Mouse (Mus musculus) C2C12 (cell line): Measurements from ENCODE around the gene Adck1. TPM values are rescaled to one million over a fixed set of nuclear protein-coding genes. Genes with fewer than 3 reads are reported as not detected.
"Not testable (repeated sequence)": the region's sequence is repeated elsewhere in the genome, so short reads cannot be mapped to it uniquely, and the experiment has no call there.

Experiments
- H3K27me3 ChIP-seq: one replicate; pipeline ENCODE4 v1.6.1; 2011; ENCODE audit not compliant: control insufficient read depth, insufficient read depth, insufficient read length
- H3K36me3 ChIP-seq: one replicate; pipeline ENCODE4 v1.6.1; 2011; ENCODE audit not compliant: control insufficient read depth, insufficient read depth
- H3K4me3 ChIP-seq: one replicate; pipeline ENCODE4 v1.5.1; 2011; ENCODE audit warnings: mild to moderate bottlenecking, control low read depth; ENCODE audit not compliant: poor library complexity, insufficient read depth, severe bottlenecking
- H3K79me2 ChIP-seq: one replicate; pipeline ENCODE4 v1.6.1; 2011; ENCODE audit not compliant: control insufficient read depth, insufficient read depth
- H3K79me3 ChIP-seq: one replicate; pipeline ENCODE4 v1.6.1; 2011; ENCODE audit warnings: low read depth, control low read depth
- H3ac ChIP-seq: one replicate; pipeline ENCODE3; 2011; ENCODE audit warnings: low read depth; ENCODE audit not compliant: control insufficient read depth, insufficient read length
- CEBPB ChIP-seq: IDR thresholded peaks from one replicate; pipeline ENCODE4 v1.6.1; 2011; ENCODE audit warnings: low read depth, mild to moderate bottlenecking, control low read depth, moderate library complexity
- CTCF ChIP-seq: IDR thresholded peaks from one replicate; pipeline ENCODE4 v1.5.1; 2011; ENCODE audit not compliant: control insufficient read depth, insufficient read depth, insufficient read length
- FOSL1 ChIP-seq: IDR thresholded peaks from one replicate; pipeline ENCODE4 v1.8.0; 2011; ENCODE audit warnings: mild to moderate bottlenecking, low read length; ENCODE audit not compliant: poor library complexity, insufficient read depth, severe bottlenecking
- MAX ChIP-seq: IDR thresholded peaks from one replicate; pipeline ENCODE4 v1.6.1; 2011; ENCODE audit warnings: mild to moderate bottlenecking, control low read depth
- MYOD1 ChIP-seq: IDR thresholded peaks from one replicate; pipeline ENCODE4 v1.6.1; 2011; ENCODE audit warnings: low read depth; ENCODE audit not compliant: control insufficient read depth, insufficient read length
- MYOG ChIP-seq: IDR thresholded peaks from one replicate; pipeline ENCODE4 v1.6.1; 2011; ENCODE audit not compliant: control insufficient read depth, insufficient read length; ENCODE audit errors: extremely low read depth
- USF1 ChIP-seq: IDR thresholded peaks from one replicate; pipeline ENCODE4 v1.6.1; 2011; ENCODE audit warnings: low read depth, mild to moderate bottlenecking, control low read depth, moderate library complexity
- long read RNA-seq, 2 experiments: library from polyadenylated mRNA; unstranded; transcript quantifications; one replicate each; pipeline ENCODE4 v2.0.0; 2019 to 2020
- polyA plus RNA-seq: library from polyadenylated mRNA; unstranded; fragments of >200 nt; fragmentation: generic; extraction: Trizol; gene quantifications from one replicate; pipeline ENCODE4 v1.2.1, GENCODE M21; 2012; ENCODE audit warnings: missing spikeins

The Adck1 gene
- 24.1 TPM for polyA plus RNA-seq
- long read RNA-seq, experiment 1, transcript Adck1-201 (11 exons, 2,158 nt): major isoform, 8 of 32 reads
- long read RNA-seq, experiment 1, transcript Adck1-204 (11 exons, 2,253 nt): major isoform, 8 of 32 reads
- long read RNA-seq, experiment 1, partial matches to known transcripts: 5 of 32 reads
- long read RNA-seq, experiment 1, other reads (novel, unspliced or antisense): 7 of 32 reads
- long read RNA-seq, experiment 2, transcript Adck1-202 (11 exons, 2,199 nt): minor isoform, 46 of 344 reads
- long read RNA-seq, experiment 2, transcript Adck1-204 (11 exons, 2,253 nt): minor isoform, 75 of 344 reads
- long read RNA-seq, experiment 2, transcript Adck1-201 (11 exons, 2,158 nt): major isoform, 140 of 344 reads
- long read RNA-seq, experiment 2, partial matches to known transcripts: 6 of 344 reads
- long read RNA-seq, experiment 2, other reads (novel, unspliced or antisense): 77 of 344 reads

DNA sequence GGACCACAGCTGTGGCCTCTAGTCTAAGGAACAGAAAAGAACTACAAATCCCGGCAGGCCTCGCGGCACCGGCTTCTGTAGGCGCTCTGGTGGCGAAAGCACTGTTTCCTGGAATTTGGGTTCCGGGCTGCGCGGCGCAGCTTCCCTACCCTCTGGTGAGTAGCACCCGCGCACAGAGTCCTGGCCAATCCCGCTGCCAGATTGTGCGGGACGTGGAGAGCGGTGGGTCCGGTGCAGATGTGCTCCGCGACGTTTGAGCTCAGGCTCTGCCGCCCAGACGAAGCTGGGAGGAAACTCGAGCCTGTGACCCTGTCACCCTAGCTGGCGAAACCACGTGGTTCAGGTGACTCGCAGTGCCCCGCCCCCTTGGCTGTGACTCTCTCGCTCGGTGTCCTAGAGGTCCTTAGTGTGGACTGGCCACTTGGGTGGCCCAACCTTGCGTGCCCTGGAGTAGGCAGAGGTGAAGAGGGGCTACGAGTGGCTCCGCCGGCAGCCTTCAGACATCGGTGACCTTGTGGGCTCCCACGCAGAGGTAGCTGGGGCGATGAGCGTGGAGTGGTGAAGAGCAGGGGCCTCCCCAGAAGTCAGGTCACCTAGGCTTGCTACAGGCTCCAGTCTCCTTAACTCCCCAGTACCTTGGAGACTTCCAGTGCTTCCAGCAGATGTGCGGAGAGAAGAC, at the start of gene Adck1:
Gene Adck1 (plus strand): TSS at position 114 of the 679 bp plus-strand sequence.
- Histone ChIP-seq H3K36me3 (no peaks in the 10 kb centered on the region), H3K27me3 (no peaks in the 10 kb centered on the region), H3K79me3 (no peaks in the 10 kb centered on the region), H3K4me3 (peak within 1 kb of the TSS; percentile 55), H3K79me2 (peaks cover 9% of the 10 kb centered on the region), H3ac (peak within 1 kb of the TSS; percentile 90)
- TF ChIP-seq MYOD1: no peak
- TF ChIP-seq MYOG: no peak
- no peak for TF ChIP-seq FOSL1
- TF ChIP-seq MAX: peak; percentile 38
- TF ChIP-seq USF1: peak; percentile 72

GRCm38 (mm10) chr12:88314556-88314955, 45.8 kb upstream of the Adck1 start:
- Histone ChIP-seq H3K4me3 (no peak overlapping the region), H3K79me3 (no peaks in the 10 kb centered on the region), H3K79me2 (no peaks in the 10 kb centered on the region), H3K27me3 (no peaks in the 10 kb centered on the region), H3K36me3 (no peaks in the 10 kb centered on the region), H3ac (no peak overlapping the region)
- TF ChIP-seq CTCF (no peak), FOSL1 (no peak), MYOG (no peak), USF1 (no peak), MAX (no peak)

DNA sequence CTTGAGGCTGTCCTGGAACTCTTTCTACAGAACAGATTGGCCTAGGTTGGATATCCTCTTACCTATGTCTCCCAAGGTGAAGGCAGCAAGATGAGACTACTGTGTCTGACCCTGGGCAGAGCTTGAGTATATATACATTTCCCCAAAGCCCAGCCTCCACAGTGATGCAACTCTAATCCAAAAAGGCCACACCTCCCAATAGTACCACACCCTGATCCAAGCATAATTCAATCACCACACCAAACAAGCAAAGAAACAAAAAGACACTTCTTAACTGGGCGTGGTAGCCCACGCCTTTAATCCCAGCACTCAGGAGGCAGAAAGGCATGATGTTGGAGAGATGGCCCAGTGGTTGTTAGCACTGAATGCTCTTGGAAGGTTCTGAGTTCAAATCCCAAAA, 36.4 kb upstream of the Adck1 start, which contains the start of gene Gm5039:
Gene Gm5039 (minus strand): TSS at position 101 of the 400 bp plus-strand sequence.
- not testable (repeated sequence) for H3K79me2 ChIP-seq, H3K79me3 ChIP-seq, H3K36me3 ChIP-seq, H3K4me3 ChIP-seq, H3K27me3 ChIP-seq, H3ac ChIP-seq

DNA sequence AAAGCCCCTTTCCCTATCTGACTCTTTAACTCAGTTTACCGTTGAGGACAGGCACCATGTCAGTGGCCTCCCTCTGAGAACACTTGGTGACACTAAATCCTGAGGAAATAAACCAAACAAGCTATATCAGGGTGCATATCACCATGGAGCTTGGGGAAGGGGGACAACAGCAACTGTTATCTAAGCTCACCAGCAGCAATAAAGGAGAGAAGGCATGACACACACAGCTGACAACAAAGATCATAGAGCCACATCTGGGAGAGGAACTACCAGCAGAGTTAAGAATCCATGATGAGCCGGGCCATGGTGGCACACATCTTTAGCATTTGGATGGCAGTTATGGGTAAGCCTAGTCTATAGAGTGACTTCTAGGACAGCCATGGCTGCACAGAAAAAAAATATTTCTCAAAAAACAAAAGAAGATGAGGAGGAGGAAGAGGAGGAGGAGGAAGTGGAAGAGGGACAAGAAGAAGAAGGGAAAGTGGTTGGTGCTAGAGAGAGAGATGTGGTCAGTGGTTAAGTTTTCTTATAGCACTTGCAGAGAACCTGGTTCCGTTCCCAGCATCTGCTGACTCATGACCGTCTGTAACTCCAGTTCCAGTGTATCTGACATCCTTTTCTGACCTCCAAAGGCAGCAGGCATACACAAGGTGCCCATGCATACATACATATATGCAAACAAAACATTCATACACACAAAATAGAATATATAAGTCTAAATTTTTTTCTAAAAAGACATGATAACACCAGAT, 23.5 kb upstream of the Adck1 start:
- H3K36me3 ChIP-seq, H3K79me2 ChIP-seq, H3K27me3 ChIP-seq, H3ac ChIP-seq, H3K79me3 ChIP-seq, H3K4me3 ChIP-seq: not testable (repeated sequence)

GRCm38 (mm10) chr12:88341286-88341685, 19.1 kb upstream of the Adck1 start:
- not testable (repeated sequence) for H3ac ChIP-seq, H3K79me3 ChIP-seq, H3K79me2 ChIP-seq, H3K27me3 ChIP-seq, H3K4me3 ChIP-seq, H3K36me3 ChIP-seq

- H3ac ChIP-seq: no peak overlapping the region
- no peak overlapping the region for H3K4me3 ChIP-seq
- no peaks in the 10 kb centered on the region for H3K36me3 ChIP-seq
- H3K79me3 ChIP-seq: no peaks in the 10 kb centered on the region
- TF ChIP-seq MYOD1: no peak
- TF ChIP-seq MAX: no peak
- TF ChIP-seq FOSL1: no peak
- TF ChIP-seq CTCF: no peak
- TF ChIP-seq USF1: no peak
- no peak for TF ChIP-seq CEBPB
- TF ChIP-seq MYOG: no peak
- H3K79me2 ChIP-seq: no peaks in the 10 kb centered on the region
- no peaks in the 10 kb centered on the region for H3K27me3 ChIP-seq
Observed at GRCm38 (mm10) chr12:88354182-88354702, 6.1 kb upstream of the Adck1 start.
